Mouse (Mus musculus) left cerebral cortex, adult 9 months (tissue): ENCODE results near the gene Rell1.

Experiments used
- DNase-seq, 2 experiments: peaks; one replicate each; pipeline ENCODE4 v3.0.0; 2022; ENCODE audit warnings: low spot score in 2 of 2

The Rell1 gene

DNA sequence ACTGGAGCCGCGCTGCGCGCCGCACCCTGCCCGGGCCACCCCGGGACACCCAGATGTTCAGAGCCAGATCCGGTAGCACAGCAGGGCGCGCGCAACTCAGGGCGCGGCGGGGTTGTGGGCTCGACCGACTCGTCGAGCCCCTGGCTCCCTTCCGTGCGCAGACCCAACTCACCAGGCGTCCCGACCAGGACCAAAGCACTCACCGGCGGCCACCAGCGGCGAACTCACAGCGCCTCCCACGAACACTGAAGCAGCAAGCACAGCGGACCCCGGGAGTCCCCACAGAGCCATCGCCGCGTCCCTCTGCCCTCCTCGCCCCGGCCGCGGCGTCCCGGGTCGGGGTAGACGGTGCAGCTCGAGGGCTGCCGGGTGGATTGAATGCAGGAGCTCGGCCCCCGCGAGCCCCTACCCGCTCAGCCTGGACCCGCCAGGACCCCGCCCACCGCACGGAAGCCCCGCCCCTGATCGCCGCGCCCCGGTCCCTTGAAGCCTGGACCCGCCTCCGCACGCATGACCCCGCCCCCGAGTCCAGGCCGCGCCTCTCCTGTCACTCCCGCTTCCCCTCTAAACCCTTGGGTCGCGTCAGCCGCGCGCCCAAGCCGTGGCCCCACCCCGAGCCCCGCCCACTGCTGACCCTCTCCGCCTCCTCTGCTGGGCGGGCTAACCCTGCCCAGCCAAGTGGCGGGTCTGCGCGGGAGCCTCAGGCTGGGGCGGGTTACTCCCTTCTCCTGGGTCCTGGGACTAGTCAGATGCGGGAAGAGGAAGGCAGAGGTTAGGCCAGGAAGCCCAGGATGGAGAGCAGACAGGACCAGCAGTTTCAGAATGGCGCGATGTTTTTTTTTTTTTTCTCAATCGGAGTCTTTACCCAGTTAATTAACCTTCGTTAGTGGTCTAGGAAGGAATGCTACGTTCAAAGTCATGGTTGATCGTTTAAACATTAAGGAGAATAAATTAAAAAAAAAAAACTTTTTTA lies at the start of gene Rell1:
Gene Rell1, minus strand, starts transcription at position 455 of the 973 bp plus-strand sequence.
- DNase-seq, result peak; percentile 68 to 91

DNA sequence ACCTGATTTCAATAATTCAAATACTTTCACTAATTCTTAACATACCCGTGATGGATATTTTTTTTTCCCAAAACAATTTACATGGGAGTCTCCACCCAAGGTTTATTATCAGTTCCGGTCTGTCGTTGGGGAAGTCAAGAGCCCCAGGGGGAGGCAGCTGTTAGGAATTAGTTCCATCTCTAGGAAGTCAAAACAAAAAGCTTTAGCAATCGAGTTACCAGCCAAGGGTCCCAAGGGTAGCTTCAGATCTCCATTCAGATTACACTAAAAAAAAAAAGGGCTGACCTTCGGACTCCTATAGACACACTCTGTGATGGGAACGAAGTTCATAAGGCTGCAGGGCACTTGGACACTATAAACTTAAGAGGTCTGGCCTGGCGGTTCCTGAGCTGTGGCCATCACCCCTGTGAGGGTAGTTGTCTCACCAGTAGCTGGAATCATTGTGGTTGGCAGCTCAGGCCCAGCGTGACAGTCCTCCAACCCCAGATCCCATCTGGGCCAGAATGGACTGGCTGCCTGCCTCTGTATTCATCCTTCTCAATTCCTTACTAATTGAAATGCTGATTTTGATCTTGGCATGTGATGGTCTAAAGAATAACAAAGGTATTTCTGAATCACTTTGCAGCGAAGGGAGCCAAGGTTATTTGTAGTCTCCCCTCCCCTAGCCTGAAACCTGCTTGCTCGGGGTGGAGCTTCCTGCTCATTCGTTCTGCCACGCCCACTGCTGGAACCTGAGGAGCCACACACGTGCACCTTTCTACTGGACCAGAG lies 44.1 kb upstream of the Rell1 start:
- DNase-seq, result no peak

DNA sequence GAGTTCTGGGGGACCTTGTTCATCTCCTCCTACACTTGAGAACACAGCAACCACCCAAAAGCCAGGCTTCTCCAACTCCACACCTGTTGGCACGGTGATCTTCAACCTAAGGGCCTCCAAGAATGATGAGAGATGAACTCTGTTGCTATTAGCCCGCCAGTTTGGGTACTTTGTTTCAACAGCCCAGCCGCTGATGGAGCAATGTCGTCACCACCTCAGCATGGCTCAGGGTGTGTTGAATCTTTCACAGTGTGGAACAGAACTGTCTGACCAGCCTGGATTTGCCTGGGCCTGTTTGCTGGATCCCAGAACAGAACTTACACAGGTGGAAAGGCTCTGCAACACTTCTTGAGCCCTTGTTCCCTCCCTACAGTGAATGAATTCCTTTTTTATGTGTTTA lies 37.9 kb upstream of the Rell1 start:
- DNase-seq, result no peak

DNA sequence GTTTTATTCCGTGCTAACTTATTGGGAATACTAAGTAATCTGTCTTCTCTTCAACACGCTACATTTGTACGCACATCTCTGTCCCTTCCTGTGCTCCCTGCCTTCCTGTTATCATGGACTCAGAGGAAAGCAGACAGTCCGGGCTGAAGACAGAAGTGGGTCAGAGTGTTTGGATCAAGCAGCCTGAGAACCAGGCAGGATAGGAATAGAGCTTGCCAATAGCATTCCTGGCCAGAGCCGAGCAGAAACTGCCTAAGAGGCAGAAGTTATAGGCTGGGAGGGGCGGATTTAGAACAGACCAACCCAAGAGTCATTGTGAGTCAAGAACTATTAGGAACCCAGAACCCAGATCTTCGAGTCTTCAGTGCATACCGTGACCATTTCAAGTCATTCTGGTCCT lies 34.6 kb upstream of the Rell1 start:
- no peak for DNase-seq

DNA sequence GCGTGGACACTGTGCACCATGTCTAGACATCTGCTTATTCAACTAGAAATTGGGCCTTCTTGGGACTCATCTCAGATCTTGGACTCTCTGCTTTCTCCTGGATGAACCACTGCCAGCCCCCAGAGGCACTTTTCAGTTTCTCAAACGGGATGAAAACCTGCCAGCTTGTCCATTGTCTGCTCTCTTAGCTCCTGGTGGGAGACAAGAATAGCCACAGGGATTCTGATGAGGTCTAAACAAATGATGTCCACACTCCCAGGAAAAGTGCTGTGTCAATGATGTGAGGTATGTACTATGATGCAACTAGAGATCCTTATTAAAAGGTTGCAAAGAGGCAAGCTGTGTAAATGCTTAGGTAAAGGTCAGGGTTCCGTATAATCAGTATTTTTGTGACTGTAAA lies 25.2 kb upstream of the Rell1 start:
- no peak for DNase-seq

DNA sequence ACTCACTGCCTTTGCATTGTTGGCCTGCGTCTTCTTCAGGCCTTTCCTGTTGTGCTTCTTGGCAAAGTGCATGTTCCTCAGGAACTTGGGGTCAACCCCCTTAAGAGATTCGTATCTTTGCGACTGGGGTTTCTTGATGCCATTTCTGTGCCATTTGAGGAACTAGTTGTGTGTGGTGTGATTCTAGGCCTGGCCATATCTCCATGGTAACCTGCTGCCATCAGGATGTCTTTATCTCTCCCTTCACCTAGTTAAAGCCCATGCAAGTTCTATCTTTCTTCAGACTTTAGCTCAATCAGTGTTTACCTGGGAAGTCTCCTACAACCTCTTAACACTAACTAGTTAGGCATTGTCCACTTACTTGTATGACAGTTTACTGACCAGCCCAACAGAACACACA lies 22.0 kb upstream of the Rell1 start:
- no peak for DNase-seq

DNA sequence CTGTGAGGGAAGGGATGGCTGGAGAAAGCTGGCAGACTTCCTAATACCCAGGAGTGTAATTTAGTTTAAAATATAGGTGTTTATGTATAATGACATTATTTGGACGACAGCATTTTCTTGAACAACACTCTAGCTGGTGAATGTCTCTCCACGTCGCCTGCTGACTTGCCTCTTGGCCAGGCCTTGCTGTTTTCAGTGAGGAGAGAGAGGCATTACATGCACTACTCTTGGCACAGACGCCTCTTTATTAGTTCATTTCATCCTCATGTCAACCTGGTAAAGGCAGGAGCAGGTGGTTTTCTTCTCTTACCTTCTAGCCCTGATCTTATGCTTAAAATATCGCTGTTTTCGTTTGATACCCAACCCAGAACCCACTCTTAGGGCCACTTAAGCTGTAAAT lies 17.6 kb upstream of the Rell1 start:
- no peak for DNase-seq

DNA sequence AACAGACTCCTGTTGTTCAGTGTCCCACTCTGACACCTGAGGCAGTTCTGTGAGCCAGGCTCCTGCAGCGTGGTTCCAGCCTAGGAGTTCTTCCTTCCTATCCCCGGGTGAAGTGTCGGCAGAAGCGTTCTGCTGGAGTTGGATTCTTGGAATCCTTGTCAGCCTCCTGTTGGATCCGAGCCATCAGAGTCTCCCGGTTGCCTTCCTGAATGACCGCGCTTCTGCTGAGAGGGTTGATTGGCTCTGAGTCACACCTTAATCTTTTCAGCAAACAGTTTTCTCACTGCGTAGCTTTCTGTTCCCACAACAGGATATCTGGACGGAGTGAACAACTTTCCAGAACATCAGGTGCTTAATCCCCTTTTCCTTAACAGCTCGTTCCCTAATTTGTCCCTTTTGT lies 13.6 kb upstream of the Rell1 start:
- DNase-seq, result no peak

DNA sequence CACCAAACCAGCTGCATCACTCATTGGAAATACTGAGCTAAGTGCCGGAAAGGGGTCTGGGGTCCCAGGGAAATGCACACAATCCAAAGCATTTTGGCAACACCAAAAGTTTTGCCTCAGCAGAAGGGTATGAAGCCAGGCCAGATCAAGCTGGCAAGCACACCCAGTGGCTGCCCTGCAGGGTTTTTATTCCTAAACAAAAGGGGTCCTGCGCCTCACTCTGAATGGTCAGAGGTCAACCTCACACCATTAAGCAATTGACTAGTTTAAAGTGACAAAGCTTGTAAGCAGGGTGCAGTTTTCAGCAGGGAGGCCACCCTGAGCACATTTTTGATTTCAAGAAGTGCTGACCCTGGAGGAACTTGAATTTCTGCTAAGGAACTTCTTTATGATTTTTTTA lies 2.3 kb upstream of the Rell1 start:
- no peak for DNase-seq

DNA sequence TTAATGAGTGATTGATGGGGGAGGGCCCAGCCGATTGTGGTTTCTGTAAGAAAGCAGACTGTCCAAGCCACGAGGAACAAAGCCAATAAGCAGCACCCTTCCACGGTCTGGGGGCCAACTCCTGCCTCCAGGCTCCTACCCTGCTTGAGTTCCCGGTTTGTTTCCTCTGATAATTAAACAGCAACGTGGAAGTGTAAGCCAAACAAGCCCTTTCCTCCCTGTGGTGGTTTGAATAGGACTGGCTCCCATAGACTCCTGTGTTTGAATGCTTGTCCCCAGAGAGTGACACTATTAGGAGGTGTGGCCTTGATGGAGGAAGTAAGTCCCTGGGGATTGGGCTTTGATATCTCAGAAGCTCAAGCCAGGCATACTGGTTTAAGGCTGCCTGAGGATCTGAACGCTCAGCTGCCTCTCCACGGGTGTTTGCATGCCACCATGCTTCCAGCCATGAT lies 1.6 kb upstream of the Rell1 start:
- DNase-seq, result no peak

DNA sequence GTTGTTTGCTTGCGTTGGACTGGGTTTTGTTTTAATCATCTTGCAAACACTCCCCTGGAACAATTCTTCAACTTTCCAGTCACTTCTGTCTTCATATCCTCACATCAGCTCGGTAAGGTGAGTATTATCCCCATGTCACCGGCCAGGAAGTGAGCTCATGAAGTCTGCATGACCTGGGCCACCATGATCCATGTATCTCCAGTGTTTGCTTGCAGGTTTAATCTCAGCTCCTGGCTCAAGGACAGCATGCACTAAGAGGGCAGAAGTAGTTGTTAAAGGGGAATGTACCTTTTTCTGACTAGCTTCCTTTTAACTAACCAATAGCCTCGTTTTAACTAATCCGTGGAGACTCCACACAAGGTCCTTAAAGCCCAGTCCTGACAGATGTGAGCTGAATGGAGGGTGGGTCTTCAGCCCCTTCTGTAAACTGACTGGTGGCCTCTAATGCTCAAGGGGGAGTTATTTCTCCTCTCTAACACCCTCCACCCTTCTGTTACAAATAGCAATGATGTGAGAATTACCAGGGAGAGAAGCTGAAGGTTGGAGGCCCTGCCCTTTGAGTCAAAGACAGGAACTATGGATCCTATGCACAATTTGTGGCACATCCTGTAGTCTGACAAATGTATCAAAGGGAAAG lies 897 bp upstream of the Rell1 start:
- no peak for DNase-seq

DNA sequence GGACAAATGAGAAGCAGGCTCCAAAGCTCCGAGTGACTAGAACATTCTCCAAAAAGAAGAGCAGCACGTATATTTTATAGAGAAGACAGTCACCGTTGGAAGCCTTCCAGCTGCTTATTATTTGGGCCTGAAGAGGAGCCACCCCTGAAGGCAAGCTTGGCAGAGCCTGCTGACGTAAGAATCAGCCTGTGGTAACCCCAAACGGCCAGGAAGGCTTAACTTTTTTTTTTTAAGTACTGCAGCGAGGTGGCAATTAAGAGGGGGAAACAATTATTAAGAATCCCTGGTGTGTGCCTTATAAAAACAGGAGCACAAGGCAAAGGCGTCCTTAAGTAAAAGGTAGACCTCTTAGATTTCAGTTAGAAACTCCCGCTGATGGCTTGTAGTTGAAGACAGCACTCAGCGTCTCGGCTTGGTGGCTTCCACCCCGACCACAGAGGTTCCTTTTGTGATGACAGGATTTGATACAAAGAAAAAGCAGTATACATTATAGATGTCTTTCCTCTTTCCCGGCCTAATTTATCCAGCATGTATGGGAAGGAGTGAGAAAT lies 1.0 kb downstream of the Rell1 start:
- no peak for DNase-seq

DNA sequence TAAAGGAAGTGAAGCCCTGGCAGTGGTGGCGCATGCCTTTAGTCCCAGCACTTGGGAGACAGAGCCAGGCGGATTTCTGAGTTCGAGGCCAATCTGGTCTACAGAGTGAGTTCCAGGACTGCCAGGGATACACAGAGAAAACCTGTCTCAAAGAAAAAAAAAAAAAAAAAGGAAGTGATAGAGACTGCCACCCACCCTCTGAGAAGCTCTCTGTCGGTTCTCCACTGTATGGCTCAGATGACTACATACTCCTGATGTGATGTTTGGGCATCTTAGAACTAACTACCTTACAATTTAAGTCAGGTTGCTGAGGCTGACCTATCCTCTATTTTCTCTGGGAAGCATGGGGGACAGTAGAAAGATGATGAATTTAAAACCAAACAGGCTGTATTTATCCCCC lies 2.3 kb downstream of the Rell1 start:
- no peak for DNase-seq

DNA sequence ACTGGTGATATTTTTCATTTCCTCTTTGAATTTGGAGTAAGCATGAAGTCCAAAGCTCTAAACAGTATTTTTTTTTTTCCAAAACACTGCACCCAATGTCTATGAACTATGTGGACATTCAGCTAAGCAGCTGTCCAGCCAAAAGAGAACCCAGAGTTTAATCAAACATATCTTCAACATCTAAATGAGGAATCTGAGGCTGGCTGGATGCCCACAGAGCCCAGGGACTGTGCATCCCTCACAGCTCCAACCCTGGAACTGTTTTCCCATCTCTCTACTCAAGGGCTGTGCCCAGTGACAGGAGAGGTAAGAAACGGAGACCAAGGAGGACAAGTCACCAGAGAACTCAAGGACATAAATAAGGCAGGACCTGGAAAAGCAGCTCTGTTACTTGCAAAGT lies 2.8 kb downstream of the Rell1 start:
- DNase-seq, result no peak

DNA sequence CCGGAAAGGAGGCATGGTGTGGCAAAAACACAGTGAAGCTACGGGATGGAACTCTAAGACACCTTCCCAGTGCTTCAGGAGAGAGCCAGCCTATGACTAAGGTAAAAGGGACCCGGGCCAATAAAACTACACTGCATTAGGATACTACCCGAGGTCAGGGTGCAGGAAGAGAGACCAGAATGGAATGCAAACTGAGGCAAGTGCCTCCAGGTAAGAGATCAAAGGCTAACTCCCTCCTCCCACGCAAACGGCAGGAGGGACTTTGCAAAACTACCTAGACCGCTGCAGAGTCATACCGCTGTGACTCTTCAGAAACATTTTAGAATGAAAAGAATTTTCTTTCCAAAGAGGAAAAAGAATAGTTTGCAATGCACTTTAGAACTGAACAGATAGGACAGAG lies 4.1 kb downstream of the Rell1 start:
- no peak for DNase-seq

DNA sequence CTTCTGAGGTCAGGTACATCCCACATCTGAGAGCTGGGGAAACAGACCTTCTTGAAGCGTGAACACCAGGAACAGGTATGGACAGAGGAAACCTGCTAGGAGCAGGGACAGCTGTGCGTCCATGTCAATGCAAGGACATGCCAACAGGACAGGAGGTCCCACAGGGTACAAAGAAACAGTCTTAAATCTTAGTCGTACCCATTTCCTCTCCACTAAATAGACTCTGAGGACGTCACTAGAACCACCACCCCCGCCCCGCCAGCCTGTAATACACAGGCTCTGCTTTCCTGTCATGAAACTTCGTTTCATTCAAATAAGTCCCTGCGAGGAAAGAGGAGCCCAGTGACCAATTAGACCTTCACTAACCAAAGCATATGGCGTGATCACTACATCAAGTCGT lies 7.0 kb downstream of the Rell1 start:
- no peak for DNase-seq

DNA sequence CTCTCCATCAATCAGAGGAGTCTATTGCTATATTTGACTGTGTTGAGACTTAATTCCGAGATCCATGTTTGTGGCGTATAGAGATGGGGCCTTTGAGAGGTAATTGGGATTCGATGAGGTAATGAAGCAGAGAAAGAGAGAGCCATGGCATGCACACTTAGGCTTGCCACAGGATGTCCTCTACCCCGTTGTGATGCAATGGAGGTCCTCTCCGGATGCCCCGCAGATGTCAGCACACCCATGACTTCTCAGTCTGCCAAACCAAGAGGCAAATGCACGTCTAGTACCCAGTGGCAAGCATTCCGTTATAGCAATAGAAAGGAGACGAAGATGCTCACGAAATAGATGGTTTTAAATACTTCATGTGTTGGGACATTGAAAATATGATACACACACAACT lies 8.1 kb downstream of the Rell1 start:
- no peak for DNase-seq

DNA sequence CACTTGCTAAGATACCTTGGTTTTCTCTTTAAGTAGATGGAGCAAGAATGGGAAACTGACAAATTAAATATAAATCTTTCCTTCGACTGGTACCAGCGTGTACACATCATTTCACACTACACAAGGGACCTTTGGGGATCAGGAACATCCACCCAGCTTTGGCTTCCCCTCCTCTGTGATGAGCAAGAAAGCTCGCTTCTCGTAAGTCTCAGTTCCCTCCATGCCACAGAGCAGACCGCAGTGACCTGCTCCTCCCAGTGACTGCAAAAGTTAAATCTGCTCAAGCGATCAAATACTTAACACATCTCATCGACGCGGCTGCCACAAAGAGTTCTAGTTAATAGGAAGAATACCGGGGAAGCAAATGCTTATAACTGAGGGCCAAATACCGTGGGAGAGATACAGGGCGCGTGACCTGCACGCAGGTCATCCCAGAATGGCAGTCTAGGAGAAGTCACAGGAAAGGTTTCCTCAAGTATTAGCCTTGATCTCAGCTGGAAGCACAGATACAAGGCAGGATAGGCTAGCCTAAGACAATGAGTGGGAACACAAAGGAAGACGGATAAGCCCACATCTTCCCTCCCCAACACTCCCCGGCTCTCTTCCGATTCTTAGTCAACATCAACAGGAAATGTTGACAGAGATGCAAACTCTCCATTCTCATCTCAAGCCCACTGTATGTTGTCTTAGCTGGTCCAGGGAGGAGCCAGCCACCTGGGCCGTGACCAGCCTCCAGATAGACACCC lies 9.6 kb downstream of the Rell1 start:
- DNase-seq, result no peak

DNA sequence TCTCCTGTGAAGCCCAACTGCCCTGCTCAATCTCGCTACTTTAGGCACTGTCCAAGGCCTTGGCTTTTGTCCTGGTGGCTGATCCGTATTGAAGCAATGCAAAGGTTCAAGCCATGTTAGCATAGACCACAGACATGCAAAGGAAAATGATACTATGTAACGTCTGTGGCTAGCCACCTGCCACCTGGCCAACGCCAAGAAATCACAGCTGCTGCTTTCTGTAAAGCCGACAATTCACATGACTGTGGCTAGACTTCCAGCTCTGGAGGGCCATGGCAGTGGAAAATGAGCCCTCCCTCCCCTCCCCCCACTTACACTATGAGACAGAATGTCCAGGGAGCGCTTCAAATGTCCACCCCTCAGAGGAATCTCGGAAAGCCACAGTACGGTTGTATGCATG lies 11.1 kb downstream of the Rell1 start:
- no peak for DNase-seq

DNA sequence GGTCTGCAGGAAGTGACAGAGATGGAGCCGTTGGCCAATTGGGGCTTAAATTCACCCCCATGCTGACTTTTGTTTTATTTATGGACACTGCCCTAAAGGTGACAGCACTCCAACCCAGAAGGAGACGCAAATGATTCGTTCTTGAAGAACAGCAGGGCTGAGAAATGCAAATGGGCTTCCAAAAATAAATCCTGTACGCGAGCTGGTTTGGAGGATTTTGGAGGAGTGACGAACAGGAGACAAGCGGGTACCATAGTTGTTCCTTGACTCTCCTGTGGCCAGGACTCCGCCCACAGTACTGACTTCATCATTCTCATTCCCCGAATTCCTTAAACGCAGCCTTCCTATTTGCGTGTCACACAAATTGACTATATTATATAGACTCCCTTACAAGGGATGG lies 12.3 kb downstream of the Rell1 start:
- no peak for DNase-seq

DNA sequence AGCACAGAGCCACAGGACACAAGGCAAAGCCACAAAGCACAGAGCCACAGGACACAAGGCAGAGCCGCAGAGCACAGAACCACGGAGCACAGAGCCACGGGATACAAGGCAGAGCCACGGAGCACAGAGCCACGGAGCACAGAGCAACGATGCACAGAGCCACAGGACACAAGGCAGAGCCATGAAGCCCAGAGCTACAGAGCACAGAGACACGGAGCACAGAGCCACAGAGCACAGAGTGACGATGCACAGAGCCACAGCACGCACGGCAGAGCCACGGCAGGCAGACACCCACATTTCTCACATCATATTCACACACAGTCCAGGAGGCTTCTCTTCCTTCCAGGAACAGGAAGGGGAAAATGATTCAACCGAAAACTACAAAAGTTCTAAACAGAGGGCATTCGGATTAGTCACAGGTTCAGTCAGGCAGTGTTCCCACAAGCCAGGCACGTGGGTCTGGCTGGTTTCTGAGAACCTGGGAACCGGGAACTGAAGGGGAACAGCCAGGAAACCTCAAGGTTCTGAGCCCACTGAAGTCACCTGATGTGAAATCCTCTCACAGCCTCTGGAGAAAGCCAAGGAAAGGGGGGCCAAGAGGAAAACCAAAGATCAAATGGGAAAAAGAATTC lies 15.2 kb downstream of the Rell1 start:
- DNase-seq, result no peak
